Mouse (Mus musculus): ENCODE data around the gene Itpk1. TPM values are rescaled to one million over a fixed set of nuclear protein-coding genes. Genes with fewer than 3 reads are reported as not detected.

Itpk1 gene
- polyA plus RNA-seq, 1 experiment from 2014 or later, result 8.8 TPM

DNA sequence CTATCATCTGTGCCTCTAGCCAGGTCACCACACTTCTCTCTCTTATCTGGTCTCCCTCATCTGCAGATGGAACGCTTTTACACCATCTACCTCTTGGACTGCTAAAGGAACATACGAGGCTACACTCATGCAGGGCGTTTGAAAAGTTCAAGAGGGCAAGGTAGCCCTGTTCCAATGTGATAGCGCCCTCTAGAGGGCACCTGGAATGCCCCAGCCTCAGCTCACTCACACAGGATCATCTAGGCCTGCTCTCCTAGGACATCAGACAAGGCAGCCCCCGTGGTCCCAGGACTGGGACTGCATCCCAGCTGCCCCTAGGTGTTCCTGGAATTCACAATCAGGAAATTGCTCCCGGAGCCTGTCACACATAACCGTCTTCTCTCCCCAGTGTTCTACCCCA, 108.3 kb downstream of the Itpk1 start:
- Histone ChIP-seq H3K27ac (ENCODE audit: low read length) (no peak overlapping the region), H3K4me2 (ENCODE audit: low read depth, low read length) (no peak overlapping the region), H3K27me3 (ENCODE audit: control insufficient read depth, insufficient read depth, low read length) (no peaks in the 10 kb centered on the region), H3K4me3 (ENCODE audit: low read length) (no peak overlapping the region), H3K9me3 (replicated peaks; ENCODE audit: control insufficient read depth, low read length) (peaks cover 4% of the 10 kb centered on the region; the same call in 1 of the 2 replicates), H3K9ac (ENCODE audit: low read length) (no peak overlapping the region), H3K4me1 (ENCODE audit: control insufficient read depth, insufficient read depth, low read length) (peaks cover 32% of the 10 kb centered on the region), H3K36me3 (ENCODE audit: control insufficient read depth, insufficient read depth) (no peaks in the 10 kb centered on the region)
- 63% methylated on average over 7 of the region's 7 CpGs for WGBS
- ATAC-seq (replicated peaks; ENCODE audit: extremely low read depth, insufficient read depth, low FRiP score), result no peak

DNA sequence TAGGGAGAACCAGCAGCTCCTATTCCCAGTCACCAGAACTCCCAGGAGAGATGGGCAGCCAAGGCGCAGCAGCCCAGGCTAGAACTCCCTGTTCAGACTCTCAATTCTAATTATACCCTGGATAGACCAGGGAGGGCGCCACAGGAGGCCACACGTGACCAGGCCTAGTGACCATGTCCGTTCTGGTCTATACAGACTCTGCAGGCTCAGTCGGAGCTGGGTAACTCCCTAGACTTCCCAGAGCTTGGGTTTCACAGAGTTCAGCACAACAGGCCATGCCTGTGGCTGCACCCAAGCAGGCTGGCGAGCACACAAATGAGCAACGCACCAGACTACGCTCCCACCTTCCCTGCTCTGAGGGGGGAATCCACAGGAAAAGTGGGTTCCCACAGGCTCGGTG, 110.1 kb downstream of the Itpk1 start:
- Histone ChIP-seq H3K9me3 (replicated peaks; ENCODE audit: control insufficient read depth, low read length) (peaks cover 4% of the 10 kb centered on the region; the same call in 1 of the 2 replicates), H3K4me3 (ENCODE audit: low read length) (no peak overlapping the region), H3K27me3 (ENCODE audit: control insufficient read depth, insufficient read depth, low read length) (no peaks in the 10 kb centered on the region), H3K9ac (ENCODE audit: low read length) (no peak overlapping the region), H3K4me1 (ENCODE audit: control insufficient read depth, insufficient read depth, low read length) (peaks cover 30% of the 10 kb centered on the region), H3K4me2 (ENCODE audit: low read depth, low read length) (no peak overlapping the region), H3K27ac (ENCODE audit: low read length) (no peak overlapping the region), H3K36me3 (ENCODE audit: control insufficient read depth, insufficient read depth) (no peaks in the 10 kb centered on the region)
- 81% methylated on average over 9 of the region's 9 CpGs for WGBS
- no peak for ATAC-seq (replicated peaks; ENCODE audit: extremely low read depth, insufficient read depth, low FRiP score)

DNA sequence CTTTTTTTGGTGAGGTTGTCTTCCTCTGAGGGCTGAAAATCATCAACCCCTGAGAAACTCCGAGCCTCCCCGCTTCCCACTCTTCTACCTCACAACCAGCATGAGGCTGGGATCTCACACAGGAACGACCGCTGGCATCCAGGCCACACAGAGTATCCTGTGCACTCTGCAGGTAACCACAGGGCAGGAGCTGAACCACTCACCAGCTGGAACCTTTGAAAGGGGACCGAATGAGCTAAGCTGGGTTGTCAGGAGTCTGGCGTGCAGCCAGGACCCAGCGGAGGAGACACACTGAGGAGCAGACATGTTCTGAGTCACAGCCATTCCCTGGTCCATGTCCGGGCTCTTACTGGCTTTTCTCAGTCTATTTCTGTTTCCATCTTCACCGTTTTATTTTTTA, 111.0 kb downstream of the Itpk1 start:
- Histone ChIP-seq H3K4me3 (ENCODE audit: low read length) (no peak overlapping the region), H3K9ac (ENCODE audit: low read length) (no peak overlapping the region)

DNA sequence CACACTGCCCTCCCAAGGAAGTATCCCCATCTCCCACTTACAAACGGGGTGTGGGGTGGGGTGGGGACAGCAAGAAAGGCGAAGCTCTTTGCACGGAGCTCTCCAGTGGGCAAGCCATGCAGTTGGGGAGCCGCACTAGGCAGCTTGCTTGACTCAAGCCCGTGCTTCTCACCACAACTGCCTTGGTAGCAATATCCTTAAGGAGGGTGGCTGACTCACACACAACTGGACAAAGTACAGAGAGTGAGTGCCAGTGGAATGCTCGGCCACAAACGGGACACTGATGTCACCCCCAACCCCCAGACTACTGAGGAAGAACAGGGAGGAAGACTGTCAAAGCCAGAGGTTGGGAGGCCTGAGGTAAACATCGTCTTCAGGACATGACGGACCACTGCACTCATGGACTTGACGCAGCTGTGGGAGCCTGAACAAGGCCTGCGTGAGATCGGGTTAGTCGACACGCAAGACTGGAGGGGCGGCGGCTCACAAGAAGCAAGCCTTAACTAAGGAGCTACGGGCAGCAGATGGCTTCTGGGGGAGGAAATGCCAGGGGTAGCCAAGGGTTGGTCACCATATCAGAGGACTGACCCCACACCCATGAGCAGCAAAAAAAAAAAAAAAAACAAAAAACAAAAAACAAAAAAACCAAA, 113.9 kb downstream of the Itpk1 start:
- Histone ChIP-seq H3K9me3 (replicated peaks; ENCODE audit: control insufficient read depth, low read length) (no peaks in the 10 kb centered on the region), H3K27ac (ENCODE audit: low read length) (no peak overlapping the region), H3K27me3 (ENCODE audit: control insufficient read depth, insufficient read depth, low read length) (no peaks in the 10 kb centered on the region), H3K9ac (ENCODE audit: low read length) (no peak overlapping the region), H3K4me3 (ENCODE audit: low read length) (no peak overlapping the region), H3K4me1 (ENCODE audit: control insufficient read depth, insufficient read depth, low read length) (peaks cover 18% of the 10 kb centered on the region), H3K36me3 (ENCODE audit: control insufficient read depth, insufficient read depth) (no peaks in the 10 kb centered on the region), H3K4me2 (ENCODE audit: low read depth, low read length) (no peak overlapping the region)
- 84% methylated on average over 17 of the region's 17 CpGs for WGBS
- no peak for ATAC-seq (replicated peaks; ENCODE audit: extremely low read depth, insufficient read depth, low FRiP score)

More for the DNA sequence above, 111.0 kb downstream of the Itpk1 start:
- Histone ChIP-seq H3K9me3 (replicated peaks; ENCODE audit: control insufficient read depth, low read length) (peaks cover 4% of the 10 kb centered on the region; the same call in 1 of the 2 replicates), H3K27ac (ENCODE audit: low read length) (peak overlapping the region; percentile 64), H3K4me1 (ENCODE audit: control insufficient read depth, insufficient read depth, low read length) (peaks cover 28% of the 10 kb centered on the region), H3K27me3 (ENCODE audit: control insufficient read depth, insufficient read depth, low read length) (no peaks in the 10 kb centered on the region), H3K36me3 (ENCODE audit: control insufficient read depth, insufficient read depth) (no peaks in the 10 kb centered on the region), H3K4me2 (ENCODE audit: low read depth, low read length) (peak overlapping the region; percentile 37)
- 27% methylated on average over 9 of the region's 9 CpGs for WGBS
- ATAC-seq (replicated peaks; ENCODE audit: extremely low read depth, insufficient read depth, low FRiP score), result peak; percentile 35

DNA sequence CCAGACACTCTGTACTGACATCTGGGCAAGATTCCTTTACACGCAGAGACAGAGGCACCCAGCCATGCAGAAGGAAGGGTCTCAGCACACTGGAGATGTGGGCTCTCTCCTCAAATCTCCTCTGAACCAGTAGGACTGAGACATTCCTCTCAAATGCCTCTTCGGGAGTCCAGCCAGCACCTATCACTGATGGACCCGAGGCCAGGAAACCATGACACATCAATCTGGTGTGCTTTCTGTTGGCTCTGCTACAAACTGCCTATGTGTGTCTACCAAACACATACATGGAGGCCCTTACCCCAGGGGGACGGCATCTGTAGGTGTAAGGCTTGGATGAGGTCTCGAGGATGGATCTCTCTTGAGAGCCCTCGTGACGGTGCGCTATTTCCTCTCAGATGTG, 117.6 kb downstream of the Itpk1 start:
- WGBS, result 72% methylated on average over 8 of the region's 8 CpGs
- no peak overlapping the region for H3K4me2 ChIP-seq (ENCODE audit: low read depth, low read length)
- ATAC-seq (replicated peaks; ENCODE audit: extremely low read depth, insufficient read depth, low FRiP score), result no peak
- H3K27me3 ChIP-seq (ENCODE audit: control insufficient read depth, insufficient read depth, low read length), result no peaks in the 10 kb centered on the region
- no peak overlapping the region for H3K4me3 ChIP-seq (ENCODE audit: low read length)
- H3K9me3 ChIP-seq (replicated peaks; ENCODE audit: control insufficient read depth, low read length), result no peaks in the 10 kb centered on the region
- no peaks in the 10 kb centered on the region for H3K36me3 ChIP-seq (ENCODE audit: control insufficient read depth, insufficient read depth)
- H3K9ac ChIP-seq (ENCODE audit: low read length), result no peak overlapping the region
- H3K4me1 ChIP-seq (ENCODE audit: control insufficient read depth, insufficient read depth, low read length), result peaks cover 2% of the 10 kb centered on the region; the same call in 1 of the 2 replicates
- no peak overlapping the region for H3K27ac ChIP-seq (ENCODE audit: low read length)

DNA sequence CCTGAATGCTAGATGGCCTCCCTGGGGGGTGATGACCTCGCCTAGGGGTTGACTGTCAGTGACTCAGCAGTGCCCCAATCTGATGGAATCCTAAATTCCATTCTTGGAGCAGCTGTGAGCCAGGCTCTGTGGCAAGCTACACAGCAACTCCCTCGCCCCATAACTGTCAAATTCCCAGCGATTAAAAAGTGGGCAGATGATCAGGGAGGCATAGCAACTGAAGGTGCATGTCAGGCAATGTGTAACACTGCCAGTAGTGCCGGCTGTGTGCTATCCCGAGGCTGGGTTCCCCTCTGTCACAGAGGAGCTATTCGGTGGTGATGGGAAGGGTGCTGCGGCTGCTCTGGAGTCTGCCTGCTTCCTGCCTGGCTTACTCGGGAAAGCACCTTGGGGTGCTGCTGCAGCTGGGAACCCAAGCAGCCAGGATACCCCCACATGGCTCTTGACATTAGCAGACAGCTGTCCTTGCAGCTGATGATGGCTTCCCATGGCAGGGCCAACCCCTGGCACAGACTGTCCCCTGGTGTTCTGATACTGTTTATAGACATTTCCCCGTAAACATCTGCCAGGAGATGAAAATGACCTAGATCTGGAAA, 118.3 kb downstream of the Itpk1 start:
- H3K4me3 ChIP-seq (ENCODE audit: low read length), result no peak overlapping the region
- WGBS, result 60% methylated on average over 9 of the region's 9 CpGs
- no peak for ATAC-seq (replicated peaks; ENCODE audit: extremely low read depth, insufficient read depth, low FRiP score)

DNA sequence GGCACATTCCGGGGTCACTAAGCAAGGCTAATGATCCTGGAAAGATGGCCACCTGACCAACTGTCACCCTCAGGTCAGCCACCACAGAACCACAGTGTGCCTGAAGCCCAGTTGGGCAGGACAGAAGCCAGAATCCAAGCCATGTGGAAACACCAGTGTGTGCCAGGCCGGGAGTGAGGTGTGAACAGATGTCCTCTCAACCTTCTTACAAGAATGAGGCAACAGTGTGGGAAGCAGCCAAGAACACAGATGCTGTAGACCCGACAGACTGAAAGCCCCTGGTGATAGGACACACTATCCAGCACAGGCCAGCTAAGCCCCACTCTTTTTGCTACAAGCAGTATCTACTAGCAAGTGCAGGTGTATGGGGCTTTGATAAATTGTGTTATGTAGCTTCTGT, 119.3 kb downstream of the Itpk1 start:
- H3K9me3 ChIP-seq (replicated peaks; ENCODE audit: control insufficient read depth, low read length), result no peaks in the 10 kb centered on the region
- no peak overlapping the region for H3K27ac ChIP-seq (ENCODE audit: low read length)
- no peaks in the 10 kb centered on the region for H3K36me3 ChIP-seq (ENCODE audit: control insufficient read depth, insufficient read depth)
- peaks cover 2% of the 10 kb centered on the region; the same call in 1 of the 2 replicates for H3K4me1 ChIP-seq (ENCODE audit: control insufficient read depth, insufficient read depth, low read length)
- WGBS, result 48% methylated on average over 3 of the region's 3 CpGs
- no peak overlapping the region for H3K4me3 ChIP-seq (ENCODE audit: low read length)
- 0 out of 2 replicates have a peak, but pooled peaks have one; percentile 42 for ATAC-seq (replicated peaks; ENCODE audit: extremely low read depth, insufficient read depth, low FRiP score)
- no peak overlapping the region for H3K9ac ChIP-seq (ENCODE audit: low read length)
- H3K27me3 ChIP-seq (ENCODE audit: control insufficient read depth, insufficient read depth, low read length), result no peaks in the 10 kb centered on the region
- no peak overlapping the region for H3K4me2 ChIP-seq (ENCODE audit: low read depth, low read length)

More for the DNA sequence above, 118.3 kb downstream of the Itpk1 start:
- no peaks in the 10 kb centered on the region for H3K9me3 ChIP-seq (replicated peaks; ENCODE audit: control insufficient read depth, low read length)
- no peak overlapping the region for H3K27ac ChIP-seq (ENCODE audit: low read length)
- H3K9ac ChIP-seq (ENCODE audit: low read length), result no peak overlapping the region
- H3K36me3 ChIP-seq (ENCODE audit: control insufficient read depth, insufficient read depth), result no peaks in the 10 kb centered on the region
- no peak overlapping the region for H3K4me2 ChIP-seq (ENCODE audit: low read depth, low read length)
- peaks cover 2% of the 10 kb centered on the region; the same call in 1 of the 2 replicates for H3K4me1 ChIP-seq (ENCODE audit: control insufficient read depth, insufficient read depth, low read length)
- H3K27me3 ChIP-seq (ENCODE audit: control insufficient read depth, insufficient read depth, low read length), result no peaks in the 10 kb centered on the region

DNA sequence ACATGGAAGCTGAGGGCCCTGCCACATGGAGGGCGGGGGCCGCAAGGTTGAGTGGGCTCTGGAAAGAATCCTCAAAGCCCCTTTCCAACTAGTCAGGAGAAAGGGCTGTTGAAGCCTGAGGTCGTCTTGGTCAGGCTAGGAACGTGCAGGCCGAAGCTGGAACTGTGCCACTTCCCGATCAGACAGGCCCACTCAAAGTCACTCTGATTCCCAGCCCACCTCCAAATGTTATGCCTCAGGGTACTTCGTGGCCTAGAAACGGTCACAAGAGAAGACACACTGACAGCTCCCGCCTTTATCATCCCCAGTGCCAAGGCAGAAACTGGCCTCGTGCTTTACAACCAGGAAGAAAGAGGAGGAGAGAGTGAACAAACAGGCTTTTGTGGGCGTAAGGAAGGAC, 122.3 kb downstream of the Itpk1 start:
- H3K9me3 ChIP-seq (replicated peaks; ENCODE audit: control insufficient read depth, low read length), result no peaks in the 10 kb centered on the region
- ATAC-seq (replicated peaks; ENCODE audit: extremely low read depth, insufficient read depth, low FRiP score), result no peak
- no peak overlapping the region for H3K9ac ChIP-seq (ENCODE audit: low read length)
- no peak overlapping the region for H3K4me3 ChIP-seq (ENCODE audit: low read length)
- no peaks in the 10 kb centered on the region for H3K36me3 ChIP-seq (ENCODE audit: control insufficient read depth, insufficient read depth)
- H3K4me2 ChIP-seq (ENCODE audit: low read depth, low read length), result no peak overlapping the region
- 72% methylated on average over 11 of the region's 11 CpGs for WGBS
- H3K4me1 ChIP-seq (ENCODE audit: control insufficient read depth, insufficient read depth, low read length), result peaks cover 2% of the 10 kb centered on the region; the same call in 1 of the 2 replicates
- H3K27me3 ChIP-seq (ENCODE audit: control insufficient read depth, insufficient read depth, low read length), result no peaks in the 10 kb centered on the region
- no peak overlapping the region for H3K27ac ChIP-seq (ENCODE audit: low read length)

DNA sequence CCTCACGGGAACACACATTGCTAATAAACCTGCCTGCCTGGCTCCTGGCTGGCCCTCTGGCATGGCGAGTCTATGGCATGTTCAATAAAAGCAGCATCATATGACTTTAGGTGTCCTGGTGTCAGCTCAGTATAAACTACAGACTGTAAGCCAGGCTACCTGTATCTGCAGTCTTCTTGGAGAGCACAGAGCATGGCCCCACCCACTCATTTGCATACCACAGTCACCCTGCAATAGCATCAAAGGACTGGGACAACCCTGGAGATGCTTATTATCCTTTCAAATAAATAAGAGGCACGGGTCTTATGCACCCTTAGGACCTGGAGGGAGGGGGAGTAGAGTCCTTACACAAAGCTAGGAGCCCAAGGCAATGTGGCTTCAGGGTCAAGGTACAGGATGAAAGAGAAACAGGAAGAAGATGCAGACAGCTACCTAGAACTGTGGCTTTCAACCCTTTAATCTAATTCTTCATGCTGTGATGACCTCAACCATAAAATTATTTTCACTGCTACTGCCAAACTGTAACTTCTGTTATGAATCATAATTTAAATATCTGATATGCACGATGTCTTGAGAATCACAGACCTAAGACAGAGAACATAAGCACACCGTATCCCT, 123.0 kb downstream of the Itpk1 start:
- 68% methylated on average over 5 of the region's 5 CpGs for WGBS
- ATAC-seq (replicated peaks; ENCODE audit: extremely low read depth, insufficient read depth, low FRiP score), result no peak

More for the DNA sequence above, 123.0 kb downstream of the Itpk1 start:
- Histone ChIP-seq H3K27me3 (ENCODE audit: control insufficient read depth, insufficient read depth, low read length) (no peaks in the 10 kb centered on the region), H3K4me1 (ENCODE audit: control insufficient read depth, insufficient read depth, low read length) (peaks cover 2% of the 10 kb centered on the region; the same call in 1 of the 2 replicates), H3K27ac (ENCODE audit: low read length) (no peak overlapping the region), H3K9ac (ENCODE audit: low read length) (no peak overlapping the region), H3K4me3 (ENCODE audit: low read length) (no peak overlapping the region), H3K9me3 (replicated peaks; ENCODE audit: control insufficient read depth, low read length) (no peaks in the 10 kb centered on the region), H3K4me2 (ENCODE audit: low read depth, low read length) (no peak overlapping the region), H3K36me3 (ENCODE audit: control insufficient read depth, insufficient read depth) (no peaks in the 10 kb centered on the region)

All from heart, embryonic 16.5 days (tissue).